Mouse (Mus musculus): ENCODE results near the gene Trpv4.
A peak's percentile ranks its signal among the peaks of the same experiment; 100 is the strongest.

The Trpv4 gene

GRCm38 (mm10) chr5:114658255-114658654 is at the start of gene Trpv4:
Gene Trpv4, minus strand, starts transcription at chr5:114658421.
- no peak for DNase-seq (ENCODE audit: low spot score)

GRCm38 (mm10) chr5:114707265-114708068 is 49.2 kb upstream of the Trpv4 start, which contains the start of gene Tchp:
Gene Tchp, plus strand, starts transcription at chr5:114707760.
- peak; percentile 67 for DNase-seq (ENCODE audit: low spot score)

GRCm38 (mm10) chr5:114702403-114703392 is 44.5 kb upstream of the Trpv4 start:
- no peak for DNase-seq (ENCODE audit: low spot score)

- DNase-seq (ENCODE audit: low spot score), result no peak
Measured at GRCm38 (mm10) chr5:114699015-114699414, 40.8 kb upstream of the Trpv4 start.

GRCm38 (mm10) chr5:114698044-114698746 is 40.0 kb upstream of the Trpv4 start:
- DNase-seq (ENCODE audit: low spot score), result peak; percentile 72

- DNase-seq (ENCODE audit: low spot score), result no peak
Measured at GRCm38 (mm10) chr5:114696939-114697338, 38.7 kb upstream of the Trpv4 start.

- no peak for DNase-seq (ENCODE audit: low spot score)
Measured at GRCm38 (mm10) chr5:114695775-114696174, 37.6 kb upstream of the Trpv4 start.

GRCm38 (mm10) chr5:114690633-114691567 is 32.7 kb upstream of the Trpv4 start, which contains the start of gene Gltp:
Gene Gltp, minus strand, starts transcription at chr5:114690984.
- peak; percentile 75 for DNase-seq (ENCODE audit: low spot score)

- DNase-seq (ENCODE audit: low spot score), result no peak
Measured at GRCm38 (mm10) chr5:114689700-114690366, 31.6 kb upstream of the Trpv4 start.

- DNase-seq (ENCODE audit: low spot score), result no peak
Measured at GRCm38 (mm10) chr5:114688703-114689102, 30.5 kb upstream of the Trpv4 start.

GRCm38 (mm10) chr5:114687901-114688300 is 29.7 kb upstream of the Trpv4 start:
- no peak for DNase-seq (ENCODE audit: low spot score)

GRCm38 (mm10) chr5:114686726-114687210 is 28.5 kb upstream of the Trpv4 start:
- no peak for DNase-seq (ENCODE audit: low spot score)

- DNase-seq (ENCODE audit: low spot score), result no peak
Measured at GRCm38 (mm10) chr5:114685986-114686385, 27.8 kb upstream of the Trpv4 start.

- DNase-seq (ENCODE audit: low spot score), result no peak
Measured at GRCm38 (mm10) chr5:114681717-114682116, 23.5 kb upstream of the Trpv4 start.

- no peak for DNase-seq (ENCODE audit: low spot score)
Measured at GRCm38 (mm10) chr5:114680676-114681285, 22.6 kb upstream of the Trpv4 start.

GRCm38 (mm10) chr5:114679841-114680591 is 21.8 kb upstream of the Trpv4 start:
- DNase-seq (ENCODE audit: low spot score), result no peak

- DNase-seq (ENCODE audit: low spot score), result no peak
Measured at GRCm38 (mm10) chr5:114674594-114674993, 16.4 kb upstream of the Trpv4 start.

- no peak for DNase-seq (ENCODE audit: low spot score)
Measured at GRCm38 (mm10) chr5:114673114-114673513, 14.9 kb upstream of the Trpv4 start.

- no peak for DNase-seq (ENCODE audit: low spot score)
Measured at GRCm38 (mm10) chr5:114669014-114669413, 10.8 kb upstream of the Trpv4 start.
